12 mouse cellular contexts compared by ENCODE assay signal in the genomic region with DNA sequence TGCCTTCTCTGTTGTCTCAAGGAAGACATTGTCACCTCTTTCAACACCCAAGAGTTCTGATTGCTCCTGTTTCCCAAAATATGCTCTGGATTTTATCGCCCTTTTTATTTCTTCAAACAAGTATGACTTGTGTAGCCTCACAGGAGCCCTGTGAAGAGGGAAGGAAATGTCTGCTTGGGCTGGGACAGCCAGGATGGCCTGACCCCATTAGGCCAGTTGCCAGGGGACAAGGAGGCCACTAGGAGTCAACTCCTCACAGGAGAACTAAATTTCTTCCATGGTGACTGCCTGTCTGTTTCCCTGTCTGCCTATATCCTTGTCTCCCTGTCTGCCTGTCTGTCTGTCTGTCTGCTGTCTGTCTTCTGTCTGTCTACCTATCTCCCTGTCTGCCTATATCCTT. TPM values are rescaled to one million over a fixed set of nuclear protein-coding genes. Genes with fewer than 3 reads are reported as not detected.
DNase-seq lines count a peak whose midpoint lies in the region; ATAC-seq and TF ChIP-seq lines count a peak whose summit lies in the region.
"Had no signal": no experiment of that assay in that cellular context is flagged by ENCODE, and none has a peak within 500 bp of the region (broad histone marks: within the 10 kb centered on the region; RNA-seq: fewer than 3 reads in every experiment).

No protein-coding gene starts in this region.

- TF ChIP-seq CTCF in heart, adult 2 months (IDR thresholded peaks at IDR 0.05), result no peak
- TF ChIP-seq CTCF in lung, embryonic 14.5 days (IDR thresholded peaks at IDR 0.05; ENCODE audit: low read depth), result no peak

- H3K36me3 ChIP-seq in heart, adult 2 months (ENCODE audit: control insufficient read depth, insufficient read depth, low read length), result no peaks in the 10 kb centered on the region
- H3K36me3 ChIP-seq in heart, embryonic 11.5 days (ENCODE audit: control insufficient read depth, insufficient read depth, low read length), result no peaks in the 10 kb centered on the region
- H3K36me3 ChIP-seq in lung, embryonic 14.5 days (ENCODE audit: insufficient read depth), result no peaks in the 10 kb centered on the region
- H3K36me3 ChIP-seq: midbrain, embryonic 15.5 days; neural tube, embryonic 12.5 days had no signal

- no peak for ATAC-seq in heart, embryonic 11.5 days (replicated peaks; ENCODE audit: insufficient number of reproducible peaks, low FRiP score, low TSS enrichment)
- ATAC-seq in lung, embryonic 14.5 days (ENCODE audit: insufficient read depth), result no peak
- ATAC-seq: hindbrain, postnatal 0 days; midbrain, embryonic 15.5 days had no signal

- intact Hi-C loops in heart, adult 2 months (cut with DNase I), result no loop called here
- intact Hi-C loops in heart, postnatal 14 days (cut with DNase I), result no loop called here

- H3K27ac ChIP-seq in heart, adult 2 months, result no peak overlapping the region; the same call in 1 of the 2 replicates
- H3K27ac ChIP-seq in heart, embryonic 11.5 days (ENCODE audit: low read depth, low read length), result no peak overlapping the region
- H3K27ac ChIP-seq in lung, embryonic 14.5 days (ENCODE audit: low read depth), result no peak overlapping the region
- H3K27ac ChIP-seq: hindbrain, postnatal 0 days; midbrain, embryonic 15.5 days; neural tube, embryonic 12.5 days had no signal

- no peaks in the 10 kb centered on the region for H3K79me2 ChIP-seq in heart, adult 2 months (replicated peaks; ENCODE audit: control insufficient read depth, insufficient read depth, low read length)

- H3K9me3 ChIP-seq in heart, embryonic 11.5 days (replicated peaks; ENCODE audit: control insufficient read depth, low read length), result no peaks in the 10 kb centered on the region
- no peaks in the 10 kb centered on the region for H3K9me3 ChIP-seq in lung, embryonic 14.5 days (ENCODE audit: low read depth, low read length)
- H3K9me3 ChIP-seq: midbrain, embryonic 15.5 days; neural tube, embryonic 12.5 days had no signal

- no peak overlapping the region for H3K4me3 ChIP-seq in heart, adult 2 months
- no peak overlapping the region for H3K4me3 ChIP-seq in heart, embryonic 11.5 days (ENCODE audit: low read depth, low read length)
- H3K4me3 ChIP-seq in lung, embryonic 14.5 days (ENCODE audit: low read depth, low read length), result no peak overlapping the region
- H3K4me3 ChIP-seq: midbrain, embryonic 15.5 days; neural tube, embryonic 12.5 days had no signal

- no peak overlapping the region for H3K9ac ChIP-seq in heart, adult 2 months (ENCODE audit: low read depth, low read length)
- no peak overlapping the region for H3K9ac ChIP-seq in heart, embryonic 11.5 days (ENCODE audit: low read depth, low read length)
- H3K9ac ChIP-seq in lung, embryonic 14.5 days, result no peak overlapping the region
- H3K9ac ChIP-seq: midbrain, embryonic 15.5 days; neural tube, embryonic 12.5 days had no signal

- no peak for TF ChIP-seq EP300 in heart, adult 2 months (IDR thresholded peaks at IDR 0.05; ENCODE audit: insufficient read depth, low read depth, low read length)

- H3K4me2 ChIP-seq in heart, embryonic 11.5 days, result no peak overlapping the region
- H3K4me2 ChIP-seq in lung, embryonic 14.5 days, result no peak overlapping the region
- H3K4me2 ChIP-seq: midbrain, embryonic 15.5 days; neural tube, embryonic 12.5 days had no signal

- WGBS in heart, adult 2 months, result 55% methylated on average over 1 of the region's 1 CpGs
- WGBS in heart, embryonic 11.5 days (ENCODE audit: insufficient replicate concordance), result 72% methylated on average over 1 of the region's 1 CpGs
- WGBS in lung, embryonic 14.5 days, result 70% methylated on average over 1 of the region's 1 CpGs

- DNase-seq in heart, adult 2 months, result peak; percentile 15 to 24
- DNase-seq in adrenal gland, postnatal 36 days, result peak; percentile 37 to 61
- peak; percentile 32 to 42 for DNase-seq in heart, postnatal 14 days
- DNase-seq in lung, embryonic 14.5 days, result peak; percentile 44
- no peak for DNase-seq in frontal cortex, postnatal 25 days (ENCODE audit: low spot score in 2 of 2)
- DNase-seq in gastrocnemius, postnatal 4 days (ENCODE audit: low spot score in 2 of 2), result no peak
- DNase-seq: cerebellum, postnatal 14 days had no signal

- no peak for TF ChIP-seq POLR2A in heart, adult 2 months (IDR thresholded peaks at IDR 0.05; ENCODE audit: insufficient read depth, low read depth, low read length)

- peaks cover 7% of the 10 kb centered on the region for H3K4me1 ChIP-seq in heart, adult 2 months (ENCODE audit: control insufficient read depth, insufficient read depth, low read length)
- peaks cover 12% of the 10 kb centered on the region for H3K4me1 ChIP-seq in heart, embryonic 11.5 days (ENCODE audit: control insufficient read depth, insufficient read depth, low read length)
- H3K4me1 ChIP-seq in lung, embryonic 14.5 days (ENCODE audit: insufficient read depth), result peaks cover 10% of the 10 kb centered on the region; the same call in 1 of the 2 replicates
- H3K4me1 ChIP-seq: neural tube, embryonic 12.5 days had no signal

- H3K27me3 ChIP-seq in heart, adult 2 months (ENCODE audit: control insufficient read depth, insufficient read depth, low read length), result no peaks in the 10 kb centered on the region; the same call in 1 of the 2 replicates
- no peaks in the 10 kb centered on the region for H3K27me3 ChIP-seq in heart, embryonic 11.5 days (ENCODE audit: control insufficient read depth, insufficient read depth, low read length)
- no peaks in the 10 kb centered on the region for H3K27me3 ChIP-seq in lung, embryonic 14.5 days (ENCODE audit: insufficient read depth, low read length)
- H3K27me3 ChIP-seq: midbrain, embryonic 15.5 days; neural tube, embryonic 12.5 days had no signal

RNA-seq across cellular contexts. Expression of a gene that starts 17.2 kb away (rescaled TPM):
- 1 to 10 TPM in 1 of 2 experiments, under 1 TPM in 1; 0.65 to 1.3 TPM for total RNA-seq in heart, adult 2 months (2021)
- 2.2 and 3.0 TPM in 2 replicates for polyA plus RNA-seq in heart, adult 2 months (2012; rRNA removed)
- polyA plus RNA-seq in heart, embryonic 11.5 days (2014; fragmentation: Nextera tagmentation; extraction: Ambion mirVana), result 9.3 and 10.2 TPM in 2 replicates
- 1 to 10 TPM; 4.4 to 4.6 TPM for total RNA-seq in adrenal gland, postnatal 36 days (2021)
- 1 to 10 TPM; 3.7 to 4.0 TPM for total RNA-seq in heart, postnatal 14 days (2021)
- 4.1 and 6.0 TPM in 2 replicates for polyA plus RNA-seq in lung, embryonic 14.5 days (2014; fragmentation: Nextera tagmentation; extraction: Ambion mirVana)
- total RNA-seq in gastrocnemius, postnatal 4 days (2021), result 1 to 10 TPM; 3.3 to 4.6 TPM

RNA-seq across cellular contexts. Expression of a gene that starts 37.2 kb away (rescaled TPM):
- not detected for total RNA-seq in heart, adult 2 months (2021)
- polyA plus RNA-seq in heart, adult 2 months (2012; rRNA removed), result not detected in 2 replicates
- polyA plus RNA-seq in heart, embryonic 11.5 days (2014; fragmentation: Nextera tagmentation; extraction: Ambion mirVana), result 0.11 and 0.27 TPM in 2 replicates
- total RNA-seq in adrenal gland, postnatal 36 days (2021), result not detected
- not detected for total RNA-seq in heart, postnatal 14 days (2021)
- 0.99 and 1.4 TPM in 2 replicates for polyA plus RNA-seq in lung, embryonic 14.5 days (2014; fragmentation: Nextera tagmentation; extraction: Ambion mirVana)
- 1 to 10 TPM in 1 of 2 experiments, under 1 TPM in 1; 0.42 to 1.1 TPM for total RNA-seq in gastrocnemius, postnatal 4 days (2021)
- polyA plus RNA-seq: heart, embryonic 14.5 days had no signal

Comparison
In these comparisons a context has a peak if more than half of its experiments do, and no peak if none do; other contexts are left out.
1. DNase-seq: peak in heart, adult 2 months (2 of 2), adrenal gland, postnatal 36 days (2 of 2), heart, postnatal 14 days (2 of 2) and lung, embryonic 14.5 days (single experiment); none in frontal cortex, postnatal 25 days (0 of 2) and gastrocnemius, postnatal 4 days (0 of 2).